ENCODE assay signal across 8 mouse cellular contexts in genomic region chr5:111262574-111263239, GRCm38 (mm10).
DNase-seq lines count a peak whose midpoint lies in the region; ATAC-seq and TF ChIP-seq lines count a peak whose summit lies in the region.

No protein-coding gene starts in this region.

- H3K27ac ChIP-seq in spleen, adult 2 months (ENCODE audit: insufficient read depth, low read length) = peak overlapping the region; percentile 27
- peak overlapping the region; percentile 87 for H3K27ac ChIP-seq in heart, embryonic 11.5 days (ENCODE audit: low read depth, low read length)
- peak overlapping the region; percentile 92 for H3K27ac ChIP-seq in lung, embryonic 16.5 days (ENCODE audit: low read length)
- peak overlapping the region; percentile 70 for H3K27ac ChIP-seq in stomach, embryonic 15.5 days

- ATAC-seq in heart, embryonic 11.5 days (replicated peaks; ENCODE audit: insufficient number of reproducible peaks, low FRiP score, low TSS enrichment) = no peak
- ATAC-seq in lung, embryonic 16.5 days (ENCODE audit: low read depth) = peak; percentile 89
- no peak; the same call in 1 of the 2 replicates for ATAC-seq in stomach, embryonic 15.5 days (ENCODE audit: insufficient read depth, low FRiP score, low read depth)

- peaks cover 4% of the 10 kb centered on the region; the same call in 1 of the 2 replicates for H3K4me1 ChIP-seq in spleen, adult 2 months (ENCODE audit: control insufficient read depth, insufficient read depth, insufficient read length)
- H3K4me1 ChIP-seq in heart, embryonic 11.5 days (ENCODE audit: control insufficient read depth, insufficient read depth, low read length) = peaks cover 37% of the 10 kb centered on the region
- H3K4me1 ChIP-seq in lung, embryonic 16.5 days (replicated peaks; ENCODE audit: control insufficient read depth, insufficient read depth, low read length) = peaks cover 25% of the 10 kb centered on the region
- peaks cover 18% of the 10 kb centered on the region for H3K4me1 ChIP-seq in stomach, embryonic 15.5 days

- no peak for TF ChIP-seq CTCF in spleen, adult 2 months (IDR thresholded peaks at IDR 0.05; ENCODE audit: extremely low read depth, insufficient read depth, insufficient read length, insufficient replicate concordance)

- H3K27me3 ChIP-seq in spleen, adult 2 months (ENCODE audit: control insufficient read depth, insufficient read depth, low read length) = no peaks in the 10 kb centered on the region
- H3K27me3 ChIP-seq in heart, embryonic 11.5 days (ENCODE audit: control insufficient read depth, insufficient read depth, low read length) = peaks cover 3% of the 10 kb centered on the region; the same call in 1 of the 2 replicates
- no peaks in the 10 kb centered on the region for H3K27me3 ChIP-seq in lung, embryonic 16.5 days (ENCODE audit: control insufficient read depth, insufficient read depth, low read depth, low read length)
- no peaks in the 10 kb centered on the region for H3K27me3 ChIP-seq in stomach, embryonic 15.5 days (replicated peaks)

- WGBS in spleen, adult 2 months = 42% methylated on average over 11 of the region's 11 CpGs
- 21% methylated on average over 11 of the region's 11 CpGs for WGBS in heart, embryonic 11.5 days (ENCODE audit: insufficient replicate concordance)
- 9% methylated on average over 11 of the region's 11 CpGs for WGBS in lung, embryonic 16.5 days
- 20% methylated on average over 11 of the region's 11 CpGs for WGBS in stomach, embryonic 15.5 days

- H3K9ac ChIP-seq in heart, embryonic 11.5 days (ENCODE audit: low read depth, low read length) = no peak overlapping the region; the same call in 1 of the 2 replicates
- peak overlapping the region; percentile 8; the same call in 1 of the 2 replicates for H3K9ac ChIP-seq in lung, embryonic 16.5 days (ENCODE audit: low read length)
- no peak overlapping the region for H3K9ac ChIP-seq in stomach, embryonic 15.5 days

- no peak for TF ChIP-seq POLR2A in spleen, adult 2 months (IDR thresholded peaks at IDR 0.05; ENCODE audit: low read depth, low read length)

- no peaks in the 10 kb centered on the region for H3K36me3 ChIP-seq in spleen, adult 2 months (ENCODE audit: control insufficient read depth, insufficient read depth, low read length)
- peaks cover 6% of the 10 kb centered on the region for H3K36me3 ChIP-seq in heart, embryonic 11.5 days (ENCODE audit: control insufficient read depth, insufficient read depth, low read length)
- no peaks in the 10 kb centered on the region for H3K36me3 ChIP-seq in lung, embryonic 16.5 days (ENCODE audit: control insufficient read depth, insufficient read depth, low read length)
- peaks cover 10% of the 10 kb centered on the region for H3K36me3 ChIP-seq in stomach, embryonic 15.5 days

- peaks cover 3% of the 10 kb centered on the region; the same call in 1 of the 2 replicates for H3K9me3 ChIP-seq in heart, embryonic 11.5 days (replicated peaks; ENCODE audit: control insufficient read depth, low read length)
- H3K9me3 ChIP-seq in lung, embryonic 16.5 days (ENCODE audit: control insufficient read depth, low read length) = peaks cover 7% of the 10 kb centered on the region
- no peaks in the 10 kb centered on the region for H3K9me3 ChIP-seq in stomach, embryonic 15.5 days

- no peak for DNase-seq in spleen, adult 2 months (ENCODE audit: low read depth in 1 of 2, low spot score in 2 of 2)
- DNase-seq in spleen, postnatal 14 days (ENCODE audit: low spot score in 2 of 2) = no peak
- DNase-seq in kidney, adult 18-20 months = peak; percentile 33
- DNase-seq in ovary, postnatal 14 days (ENCODE audit: low spot score) = no peak
- DNase-seq in layer of hippocampus, postnatal 36 days = no peak

- 0 out of 2 replicates have a peak overlapping the region, but pooled peaks have one; percentile 14 for H3K4me2 ChIP-seq in heart, embryonic 11.5 days
- peak overlapping the region; percentile 8; the same call in 1 of the 2 replicates for H3K4me2 ChIP-seq in lung, embryonic 16.5 days (ENCODE audit: low read depth, low read length)
- no peak overlapping the region for H3K4me2 ChIP-seq in stomach, embryonic 15.5 days

- H3K4me3 ChIP-seq in spleen, adult 2 months (ENCODE audit: extremely low read depth, insufficient read depth, insufficient read length) = no peak overlapping the region
- H3K4me3 ChIP-seq in heart, embryonic 11.5 days (ENCODE audit: low read depth, low read length) = no peak overlapping the region
- H3K4me3 ChIP-seq in lung, embryonic 16.5 days (ENCODE audit: low read length) = no peak overlapping the region
- H3K4me3 ChIP-seq in stomach, embryonic 15.5 days (replicated peaks) = no peak overlapping the region

Comparison
In these comparisons a context has a peak if more than half of its experiments do, and no peak if none do; other contexts are left out.
1. H3K27ac ChIP-seq: peak in every context shown above with its lines; median percentile 92 in lung, embryonic 16.5 days; 87 in heart, embryonic 11.5 days; 70 in stomach, embryonic 15.5 days; 27 in spleen, adult 2 months.